Comparison of ENCODE assay signal across 32 mouse cellular contexts in genomic region chr10:13448283-13449045, GRCm38 (mm10). TPM values are rescaled to one million over a fixed set of nuclear protein-coding genes. Genes with fewer than 3 reads are reported as not detected.
DNase-seq lines count a peak whose midpoint lies in the region; ATAC-seq lines count a peak whose summit lies in the region.
"Had no signal": no experiment of that assay in that cellular context is flagged by ENCODE, and none has a peak within 500 bp of the region (broad histone marks: within the 10 kb centered on the region; RNA-seq: fewer than 3 reads in every experiment).

No protein-coding gene starts in this region.

- H3K27ac ChIP-seq in forebrain, embryonic 10.5 days, result no peak overlapping the region
- no peak overlapping the region for H3K27ac ChIP-seq in forebrain, embryonic 12.5 days
- H3K27ac ChIP-seq in kidney, embryonic 15.5 days, result peak overlapping the region; percentile 47
- H3K27ac ChIP-seq in neural tube, embryonic 14.5 days (ENCODE audit: low read depth, low read length), result no peak overlapping the region
- H3K27ac ChIP-seq in stomach, embryonic 16.5 days (ENCODE audit: low read length), result no peak overlapping the region
- H3K27ac ChIP-seq: embryonic facial prominence, embryonic 13.5 days; forebrain, embryonic 15.5 days; hindbrain, embryonic 14.5 days; layer of hippocampus, adult 2 months; left cerebral cortex, adult 2 months; liver, embryonic 15.5 days; lung, embryonic 15.5 days; midbrain, embryonic 10.5 days; midbrain, embryonic 15.5 days had no signal

- H3K4me1 ChIP-seq in forebrain, embryonic 10.5 days, result no peaks in the 10 kb centered on the region
- H3K4me1 ChIP-seq in forebrain, embryonic 12.5 days, result no peaks in the 10 kb centered on the region
- peaks cover 27% of the 10 kb centered on the region for H3K4me1 ChIP-seq in kidney, embryonic 15.5 days
- H3K4me1 ChIP-seq in neural tube, embryonic 14.5 days (ENCODE audit: control insufficient read depth, insufficient read depth, low read length), result no peaks in the 10 kb centered on the region
- H3K4me1 ChIP-seq in stomach, embryonic 16.5 days (ENCODE audit: control insufficient read depth, insufficient read depth, low read length), result peaks cover 14% of the 10 kb centered on the region
- H3K4me1 ChIP-seq: midbrain, embryonic 10.5 days; midbrain, embryonic 15.5 days had no signal

- no peaks in the 10 kb centered on the region for H3K27me3 ChIP-seq in forebrain, embryonic 10.5 days (ENCODE audit: poor library complexity, severe bottlenecking)
- no peaks in the 10 kb centered on the region for H3K27me3 ChIP-seq in forebrain, embryonic 12.5 days
- no peaks in the 10 kb centered on the region for H3K27me3 ChIP-seq in kidney, embryonic 15.5 days
- H3K27me3 ChIP-seq in neural tube, embryonic 14.5 days (ENCODE audit: control insufficient read depth, insufficient read depth, low read length), result no peaks in the 10 kb centered on the region
- H3K27me3 ChIP-seq in stomach, embryonic 16.5 days (ENCODE audit: control insufficient read depth, insufficient read depth, low read length), result no peaks in the 10 kb centered on the region
- H3K27me3 ChIP-seq: embryonic facial prominence, embryonic 13.5 days; forebrain, embryonic 15.5 days; heart, embryonic 12.5 days; liver, embryonic 15.5 days; lung, embryonic 15.5 days; midbrain, embryonic 15.5 days had no signal

- no peaks in the 10 kb centered on the region for H3K9me3 ChIP-seq in forebrain, embryonic 10.5 days
- no peaks in the 10 kb centered on the region for H3K9me3 ChIP-seq in forebrain, embryonic 12.5 days
- no peaks in the 10 kb centered on the region for H3K9me3 ChIP-seq in kidney, embryonic 15.5 days (replicated peaks)
- H3K9me3 ChIP-seq in neural tube, embryonic 14.5 days (ENCODE audit: control insufficient read depth, low read length), result no peaks in the 10 kb centered on the region
- no peaks in the 10 kb centered on the region for H3K9me3 ChIP-seq in stomach, embryonic 16.5 days (replicated peaks; ENCODE audit: control insufficient read depth, low read length)
- H3K9me3 ChIP-seq: embryonic facial prominence, embryonic 13.5 days; forebrain, embryonic 15.5 days; G1E; heart, embryonic 12.5 days; liver, embryonic 15.5 days; lung, embryonic 15.5 days; midbrain, embryonic 10.5 days; midbrain, embryonic 15.5 days had no signal

- no peaks in the 10 kb centered on the region for H3K36me3 ChIP-seq in forebrain, embryonic 10.5 days (replicated peaks)
- H3K36me3 ChIP-seq in forebrain, embryonic 12.5 days (replicated peaks), result no peaks in the 10 kb centered on the region
- H3K36me3 ChIP-seq in kidney, embryonic 15.5 days, result no peaks in the 10 kb centered on the region
- H3K36me3 ChIP-seq in neural tube, embryonic 14.5 days (ENCODE audit: control insufficient read depth, insufficient read depth, low read length), result no peaks in the 10 kb centered on the region
- no peaks in the 10 kb centered on the region for H3K36me3 ChIP-seq in stomach, embryonic 16.5 days (ENCODE audit: control insufficient read depth, insufficient read depth, low read length)
- H3K36me3 ChIP-seq: embryonic facial prominence, embryonic 13.5 days; forebrain, embryonic 15.5 days; G1E; heart, embryonic 12.5 days; liver, embryonic 15.5 days; lung, embryonic 15.5 days; midbrain, embryonic 10.5 days; midbrain, embryonic 15.5 days had no signal

- H3K4me2 ChIP-seq in forebrain, embryonic 12.5 days, result no peak overlapping the region
- no peak overlapping the region for H3K4me2 ChIP-seq in kidney, embryonic 15.5 days
- no peak overlapping the region for H3K4me2 ChIP-seq in neural tube, embryonic 14.5 days (ENCODE audit: low read depth, low read length)
- H3K4me2 ChIP-seq in stomach, embryonic 16.5 days (ENCODE audit: low read depth, low read length), result no peak overlapping the region
- H3K4me2 ChIP-seq: embryonic facial prominence, embryonic 13.5 days; forebrain, embryonic 15.5 days; heart, embryonic 12.5 days; hindbrain, embryonic 14.5 days; liver, embryonic 15.5 days; lung, embryonic 15.5 days; midbrain, embryonic 15.5 days had no signal

- H3K9ac ChIP-seq in forebrain, embryonic 12.5 days, result no peak overlapping the region
- H3K9ac ChIP-seq in kidney, embryonic 15.5 days, result no peak overlapping the region
- H3K9ac ChIP-seq in neural tube, embryonic 14.5 days (replicated peaks; ENCODE audit: low read depth, low read length), result no peak overlapping the region
- H3K9ac ChIP-seq in stomach, embryonic 16.5 days (ENCODE audit: low read length), result no peak overlapping the region
- H3K9ac ChIP-seq: embryonic facial prominence, embryonic 13.5 days; forebrain, embryonic 15.5 days; heart, embryonic 12.5 days; hindbrain, embryonic 14.5 days; liver, embryonic 15.5 days; lung, embryonic 15.5 days; midbrain, embryonic 15.5 days had no signal

- H3K4me3 ChIP-seq in forebrain, embryonic 10.5 days, result no peak overlapping the region
- H3K4me3 ChIP-seq in forebrain, embryonic 12.5 days (replicated peaks), result no peak overlapping the region
- H3K4me3 ChIP-seq in kidney, embryonic 15.5 days (replicated peaks), result no peak overlapping the region
- no peak overlapping the region for H3K4me3 ChIP-seq in neural tube, embryonic 14.5 days (ENCODE audit: low read depth, low read length)
- no peak overlapping the region for H3K4me3 ChIP-seq in stomach, embryonic 16.5 days (replicated peaks; ENCODE audit: low read length)
- H3K4me3 ChIP-seq: embryonic facial prominence, embryonic 13.5 days; forebrain, embryonic 15.5 days; heart, embryonic 12.5 days; layer of hippocampus, adult 2 months; left cerebral cortex, adult 2 months; liver, embryonic 15.5 days; lung, embryonic 15.5 days; midbrain, embryonic 10.5 days; midbrain, embryonic 15.5 days had no signal

- 87% methylated on average over 7 of the region's 7 CpGs for WGBS in forebrain, embryonic 10.5 days
- WGBS in forebrain, embryonic 12.5 days, result 77% methylated on average over 7 of the region's 7 CpGs
- 33% methylated on average over 7 of the region's 7 CpGs for WGBS in kidney, embryonic 15.5 days
- 63% methylated on average over 7 of the region's 7 CpGs for WGBS in neural tube, embryonic 14.5 days
- 61% methylated on average over 7 of the region's 7 CpGs for WGBS in stomach, embryonic 16.5 days

- peak; percentile 6 for DNase-seq in forebrain, embryonic 10.5 days (ENCODE audit: extremely low spot score, low spot score)
- DNase-seq in kidney, postnatal 10 days, result no peak
- DNase-seq in neural tube, embryonic 10.5 days (ENCODE audit: extremely low spot score, low spot score), result no peak
- DNase-seq: adrenal gland, postnatal 14 days; cerebellum, adult 11 months; cerebellum, adult 9-11 months; embryo, embryonic 11 days; gastrocnemius, postnatal 25 days; heart, adult 18-20 months; heart, postnatal 4 days; kidney, postnatal 36 days; liver; right cerebral cortex, postnatal 4 days; thymus, postnatal 14 days had no signal

- ATAC-seq in forebrain, embryonic 12.5 days (ENCODE audit: low FRiP score), result no peak
- ATAC-seq in kidney, embryonic 15.5 days (replicated peaks; ENCODE audit: low FRiP score), result peak; percentile 70; the same call in 1 of the 2 replicates
- ATAC-seq in neural tube, embryonic 14.5 days (ENCODE audit: low read depth), result peak; percentile 29; the same call in 1 of the 2 replicates
- ATAC-seq in stomach, embryonic 16.5 days (ENCODE audit: insufficient read depth, low FRiP score), result 0 out of 2 replicates have a peak, but pooled peaks have one; percentile 22
- no peak for ATAC-seq in erythroblast, adult 5-6 weeks (replicated peaks; ENCODE audit: low FRiP score, poor library complexity, severe bottlenecking)
- ATAC-seq: forebrain, embryonic 15.5 days; inflammation-experienced regulatory T-cells, adult 6 months; midbrain, embryonic 15.5 days; Patski had no signal

RNA-seq across cellular contexts. Expression of gene Phactr2, which starts 25.7 kb away (rescaled TPM):
- polyA plus RNA-seq in forebrain, embryonic 10.5 days (2016; fragmentation: Nextera tagmentation; extraction: Ambion mirVana), result 13.4 and 14.2 TPM in 2 replicates
- 12.4 TPM in 2 replicates for polyA plus RNA-seq in forebrain, embryonic 12.5 days (2016; fragmentation: Nextera tagmentation; extraction: Ambion mirVana)
- polyA plus RNA-seq in kidney, embryonic 15.5 days (2015; fragmentation: Nextera tagmentation; extraction: Ambion mirVana), result 28.1 and 30.6 TPM in 2 replicates
- 7.5 and 11.3 TPM in 2 replicates for polyA plus RNA-seq in neural tube, embryonic 14.5 days (2014; fragmentation: Nextera tagmentation; extraction: Ambion mirVana)
- polyA plus RNA-seq in stomach, embryonic 16.5 days (2015; fragmentation: Nextera tagmentation; extraction: Ambion mirVana), result 24.3 and 26.4 TPM in 2 replicates
- total RNA-seq in erythroblast, adult 5-6 weeks (2015; ENCODE audit: low replicate concordance), result 8.3 and 9.6 TPM in 2 replicates
- 5.2 and 9.3 TPM in 2 replicates for total RNA-seq in erythroblast, adult 5-6 weeks (2017; ENCODE audit: low replicate concordance)
- polyA plus RNA-seq: G1E had no signal

RNA-seq across cellular contexts. Expression of gene Fuca2, which starts 50.9 kb away (rescaled TPM):
- polyA plus RNA-seq in forebrain, embryonic 10.5 days (2016; fragmentation: Nextera tagmentation; extraction: Ambion mirVana), result 23.7 and 25.3 TPM in 2 replicates
- 22.4 and 22.7 TPM in 2 replicates for polyA plus RNA-seq in forebrain, embryonic 12.5 days (2016; fragmentation: Nextera tagmentation; extraction: Ambion mirVana)
- polyA plus RNA-seq in kidney, embryonic 15.5 days (2015; fragmentation: Nextera tagmentation; extraction: Ambion mirVana), result 81.9 and 89.7 TPM in 2 replicates
- polyA plus RNA-seq in neural tube, embryonic 14.5 days (2014; fragmentation: Nextera tagmentation; extraction: Ambion mirVana), result 46.3 and 47.5 TPM in 2 replicates
- 101 and 105 TPM in 2 replicates for polyA plus RNA-seq in stomach, embryonic 16.5 days (2015; fragmentation: Nextera tagmentation; extraction: Ambion mirVana)
- 22.2 and 62.3 TPM in 2 replicates for total RNA-seq in erythroblast, adult 5-6 weeks (2015; ENCODE audit: low replicate concordance)
- 11.2 and 12.1 TPM in 2 replicates for total RNA-seq in erythroblast, adult 5-6 weeks (2017; ENCODE audit: low replicate concordance)
- polyA plus RNA-seq: G1E had no signal

Comparison
In these comparisons a context has a peak if more than half of its experiments do, and no peak if none do; other contexts are left out.
1. ATAC-seq: peak in kidney, embryonic 15.5 days (single experiment), neural tube, embryonic 14.5 days (single experiment) and stomach, embryonic 16.5 days (single experiment); none in forebrain, embryonic 12.5 days (single experiment) and erythroblast, adult 5-6 weeks (single experiment).